Mouse (Mus musculus): ENCODE results near the gene Lpar1.

- TF ChIP-seq CTCF (IDR thresholded peaks at IDR 0.05; ENCODE audit: low read depth), result no peak
- no peak for TF ChIP-seq EP300 (IDR thresholded peaks at IDR 0.05; ENCODE audit: low read depth)
These were observed 136.4 kb downstream of the Lpar1 start for GRCm38 (mm10) chr4:58417319-58417718.
